Mouse (Mus musculus) cortical plate, adult 2 months (tissue): ENCODE measurements around the gene Rab32.

ENCODE experiments used
- CTCF ChIP-seq: fragments of 200-500 bp; IDR thresholded peaks from 2 replicates; pipeline ENCODE4 v1.5.1; 2011; ENCODE audit warnings: mild to moderate bottlenecking, control low read depth, low read length; ENCODE audit not compliant: insufficient read depth; ENCODE audit errors: extremely low read depth
- POLR2A ChIP-seq: fragments of 200-500 bp; IDR thresholded peaks from 2 replicates; pipeline ENCODE4 v1.6.1; 2011; ENCODE audit warnings: mild to moderate bottlenecking, low read length, control low read depth; ENCODE audit not compliant: insufficient read depth; ENCODE audit errors: extremely low read depth

GRCm38 (mm10) chr10:10558337-10558711 is 259 bp upstream of the Rab32 start:
- no peak for TF ChIP-seq POLR2A
- TF ChIP-seq CTCF: no peak
